Mouse (Mus musculus) embryonic fibroblast, embryonic 13.5 days (primary cell): ENCODE results near the gene Pgpep1l.

Experiments
- CTCF ChIP-seq: IDR thresholded peaks from 2 replicates; pipeline ENCODE4 v1.5.1; 2011; ENCODE audit warnings: mild to moderate bottlenecking, control low read depth, low read length, moderate library complexity, borderline replicate concordance; ENCODE audit not compliant: insufficient read depth
- POLR2A ChIP-seq: IDR thresholded peaks from 2 replicates; pipeline ENCODE4 v1.6.1; 2011; ENCODE audit warnings: low read depth, mild to moderate bottlenecking, control low read depth, low read length, moderate library complexity

GRCm38 (mm10) chr7:68296487-68296886 is 32.5 kb upstream of the Pgpep1l start:
- TF ChIP-seq CTCF = no peak
- TF ChIP-seq POLR2A = no peak
